Mouse (Mus musculus): ENCODE measurements at regions not wholly inside any gene's neighbourhood (a gene's known extent, or its start where the extent isn't known, plus 50 kb on each side); places are given as distances from the start of the nearest gene placed in this dataset.

GRCm38 (mm10) chr11:110632001-110632400 is 233.1 kb downstream of the Map2k6 start:
- Histone ChIP-seq H3K4me3 (ENCODE audit: insufficient read depth, poor library complexity, severe bottlenecking) (no peak overlapping the region), H3K36me3 (ENCODE audit: control insufficient read depth, insufficient read depth) (no peaks in the 10 kb centered on the region), H3K79me3 (ENCODE audit: low read depth) (no peaks in the 10 kb centered on the region), H3K27me3 (ENCODE audit: control insufficient read depth, insufficient read depth, insufficient read length) (no peaks in the 10 kb centered on the region), H3K79me2 (ENCODE audit: control insufficient read depth, insufficient read depth) (no peaks in the 10 kb centered on the region), H3ac (ENCODE audit: control insufficient read depth, insufficient read length, low read depth) (no peak overlapping the region)
- TF ChIP-seq MYOD1 (IDR thresholded peaks at IDR 0.05; ENCODE audit: control insufficient read depth, insufficient read length, low read depth): no peak
- no peak for TF ChIP-seq USF1 (IDR thresholded peaks at IDR 0.05; ENCODE audit: low read depth)

DNA sequence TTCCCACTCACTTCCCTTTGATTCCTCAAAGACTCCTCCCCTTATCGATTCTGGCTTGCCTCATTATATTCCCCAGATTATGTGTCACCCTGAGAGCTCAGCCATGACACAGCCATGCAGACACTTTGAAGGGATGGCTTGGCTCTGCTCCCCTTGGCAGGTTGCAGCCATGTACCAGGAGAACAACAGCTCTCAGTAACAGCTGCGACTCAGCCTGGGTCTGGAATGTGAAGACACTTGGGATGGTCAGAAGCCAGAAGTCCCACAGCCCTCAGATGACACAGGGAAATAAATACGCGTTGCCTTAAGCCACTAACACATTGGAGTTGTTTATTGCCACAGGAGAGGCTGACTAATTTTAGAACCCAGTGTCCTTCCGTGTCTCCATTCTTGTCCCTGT is 234.4 kb downstream of the Map2k6 start:
- TF ChIP-seq FOSL1 (IDR thresholded peaks at IDR 0.05; ENCODE audit: insufficient read depth, low read length, poor library complexity, severe bottlenecking): no peak
- no peak for TF ChIP-seq MYOD1 (IDR thresholded peaks at IDR 0.05; ENCODE audit: control insufficient read depth, insufficient read length, low read depth)
- no peak for TF ChIP-seq USF1 (IDR thresholded peaks at IDR 0.05; ENCODE audit: low read depth)
- no peak for TF ChIP-seq CTCF (IDR thresholded peaks at IDR 0.05; ENCODE audit: control insufficient read depth, insufficient read depth, insufficient read length)
- no peak for TF ChIP-seq MYOG (IDR thresholded peaks at IDR 0.05; ENCODE audit: control insufficient read depth, extremely low read depth, insufficient read length)
- TF ChIP-seq MAX (IDR thresholded peaks at IDR 0.05): no peak
- TF ChIP-seq CEBPB (IDR thresholded peaks at IDR 0.05; ENCODE audit: low read depth): no peak
- no peaks in the 10 kb centered on the region for H3K27me3 ChIP-seq (ENCODE audit: control insufficient read depth, insufficient read depth, insufficient read length)
- no peak overlapping the region for H3ac ChIP-seq (ENCODE audit: control insufficient read depth, insufficient read length, low read depth)
- no peaks in the 10 kb centered on the region for H3K36me3 ChIP-seq (ENCODE audit: control insufficient read depth, insufficient read depth)
- no peak overlapping the region for H3K4me3 ChIP-seq (ENCODE audit: insufficient read depth, poor library complexity, severe bottlenecking)
- no peaks in the 10 kb centered on the region for H3K79me3 ChIP-seq (ENCODE audit: low read depth)
- H3K79me2 ChIP-seq (ENCODE audit: control insufficient read depth, insufficient read depth): no peaks in the 10 kb centered on the region

- Histone ChIP-seq H3K36me3 (ENCODE audit: control insufficient read depth, insufficient read depth) (no peaks in the 10 kb centered on the region), H3K79me2 (ENCODE audit: control insufficient read depth, insufficient read depth) (no peaks in the 10 kb centered on the region), H3ac (ENCODE audit: control insufficient read depth, insufficient read length, low read depth) (no peak overlapping the region), H3K27me3 (ENCODE audit: control insufficient read depth, insufficient read depth, insufficient read length) (no peaks in the 10 kb centered on the region), H3K79me3 (ENCODE audit: low read depth) (no peaks in the 10 kb centered on the region), H3K4me3 (ENCODE audit: insufficient read depth, poor library complexity, severe bottlenecking) (no peak overlapping the region)
- TF ChIP-seq CTCF (IDR thresholded peaks at IDR 0.05; ENCODE audit: control insufficient read depth, insufficient read depth, insufficient read length): no peak
- peak; percentile 40 for TF ChIP-seq CEBPB (IDR thresholded peaks at IDR 0.05; ENCODE audit: low read depth)
These were observed 243.6 kb downstream of the Map2k6 start for GRCm38 (mm10) chr11:110642485-110642884.

DNA sequence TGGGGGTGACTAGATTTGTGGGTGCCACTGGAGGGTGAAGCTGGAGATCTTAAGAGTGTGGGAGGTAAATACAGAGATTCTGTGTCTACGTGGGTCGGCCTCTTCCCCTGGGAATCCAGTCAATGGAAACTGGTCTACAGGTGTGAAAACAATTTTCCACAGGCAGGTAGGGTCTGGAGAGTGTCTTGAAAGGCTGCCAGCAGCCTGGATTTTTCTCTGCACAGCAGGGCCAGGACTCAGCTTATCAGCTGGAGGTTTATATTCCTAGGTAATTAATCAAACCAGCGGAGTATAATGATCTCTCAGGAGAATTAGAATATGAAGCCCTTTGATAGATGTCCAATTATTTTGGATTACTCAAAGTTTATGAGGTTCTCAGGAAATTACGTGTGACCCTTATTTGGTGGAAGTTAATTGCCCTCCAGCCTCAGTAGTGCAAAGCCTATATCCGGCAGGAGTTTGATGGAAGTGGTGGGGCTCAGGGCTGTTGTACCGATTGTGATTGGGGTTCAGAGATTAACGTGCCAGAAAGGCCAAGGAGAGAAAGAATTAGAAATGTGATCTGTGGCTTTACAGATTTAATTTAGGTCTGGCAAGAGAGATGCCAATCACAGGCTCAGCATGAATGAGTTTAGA is 250.8 kb downstream of the Map2k6 start:
- Histone ChIP-seq H3ac (ENCODE audit: control insufficient read depth, insufficient read length, low read depth) (no peak overlapping the region), H3K79me3 (ENCODE audit: low read depth) (no peaks in the 10 kb centered on the region), H3K27me3 (ENCODE audit: control insufficient read depth, insufficient read depth, insufficient read length) (no peaks in the 10 kb centered on the region), H3K4me3 (ENCODE audit: insufficient read depth, poor library complexity, severe bottlenecking) (no peak overlapping the region), H3K36me3 (ENCODE audit: control insufficient read depth, insufficient read depth) (no peaks in the 10 kb centered on the region), H3K79me2 (ENCODE audit: control insufficient read depth, insufficient read depth) (no peaks in the 10 kb centered on the region)
- TF ChIP-seq MYOD1 (IDR thresholded peaks at IDR 0.05; ENCODE audit: control insufficient read depth, insufficient read length, low read depth): no peak
- TF ChIP-seq USF1 (IDR thresholded peaks at IDR 0.05; ENCODE audit: low read depth): no peak
- no peak for TF ChIP-seq CEBPB (IDR thresholded peaks at IDR 0.05; ENCODE audit: low read depth)

GRCm38 (mm10) chr11:110652068-110652467 is 253.1 kb downstream of the Map2k6 start:
- H3K79me3 ChIP-seq (ENCODE audit: low read depth): no peaks in the 10 kb centered on the region
- no peaks in the 10 kb centered on the region for H3K36me3 ChIP-seq (ENCODE audit: control insufficient read depth, insufficient read depth)
- TF ChIP-seq MYOD1 (IDR thresholded peaks at IDR 0.05; ENCODE audit: control insufficient read depth, insufficient read length, low read depth) (no peak), USF1 (IDR thresholded peaks at IDR 0.05; ENCODE audit: low read depth) (no peak), MYOG (IDR thresholded peaks at IDR 0.05; ENCODE audit: control insufficient read depth, extremely low read depth, insufficient read length) (no peak), CTCF (IDR thresholded peaks at IDR 0.05; ENCODE audit: control insufficient read depth, insufficient read depth, insufficient read length) (no peak), MAX (IDR thresholded peaks at IDR 0.05) (no peak), CEBPB (IDR thresholded peaks at IDR 0.05; ENCODE audit: low read depth) (no peak), FOSL1 (IDR thresholded peaks at IDR 0.05; ENCODE audit: insufficient read depth, low read length, poor library complexity, severe bottlenecking) (no peak)

GRCm38 (mm10) chr11:110656524-110657156 is 257.7 kb downstream of the Map2k6 start:
- Histone ChIP-seq H3K4me3 (ENCODE audit: insufficient read depth, poor library complexity, severe bottlenecking) (no peak overlapping the region), H3K36me3 (ENCODE audit: control insufficient read depth, insufficient read depth) (no peaks in the 10 kb centered on the region), H3ac (ENCODE audit: control insufficient read depth, insufficient read length, low read depth) (no peak overlapping the region), H3K79me3 (ENCODE audit: low read depth) (no peaks in the 10 kb centered on the region), H3K27me3 (ENCODE audit: control insufficient read depth, insufficient read depth, insufficient read length) (no peaks in the 10 kb centered on the region), H3K79me2 (ENCODE audit: control insufficient read depth, insufficient read depth) (no peaks in the 10 kb centered on the region)
- TF ChIP-seq CTCF (IDR thresholded peaks at IDR 0.05; ENCODE audit: control insufficient read depth, insufficient read depth, insufficient read length) (no peak), MYOD1 (IDR thresholded peaks at IDR 0.05; ENCODE audit: control insufficient read depth, insufficient read length, low read depth) (no peak), CEBPB (IDR thresholded peaks at IDR 0.05; ENCODE audit: low read depth) (no peak), USF1 (IDR thresholded peaks at IDR 0.05; ENCODE audit: low read depth) (no peak), MYOG (IDR thresholded peaks at IDR 0.05; ENCODE audit: control insufficient read depth, extremely low read depth, insufficient read length) (no peak), MAX (IDR thresholded peaks at IDR 0.05) (no peak), FOSL1 (IDR thresholded peaks at IDR 0.05; ENCODE audit: insufficient read depth, low read length, poor library complexity, severe bottlenecking) (no peak)

More at GRCm38 (mm10) chr11:110652068-110652467, 253.1 kb downstream of the Map2k6 start:
- no peaks in the 10 kb centered on the region for H3K79me2 ChIP-seq (ENCODE audit: control insufficient read depth, insufficient read depth)
- no peak overlapping the region for H3ac ChIP-seq (ENCODE audit: control insufficient read depth, insufficient read length, low read depth)
- no peak overlapping the region for H3K4me3 ChIP-seq (ENCODE audit: insufficient read depth, poor library complexity, severe bottlenecking)
- no peaks in the 10 kb centered on the region for H3K27me3 ChIP-seq (ENCODE audit: control insufficient read depth, insufficient read depth, insufficient read length)
